Mouse (Mus musculus) G1E-ER4 (cell line): ENCODE data around the gene Tcea3. TPM values are rescaled to one million over a fixed set of nuclear protein-coding genes. Genes with fewer than 3 reads are reported as not detected.

ENCODE experiments used
- GATA1 ChIP-seq: IDR thresholded peaks from one replicate; pipeline ENCODE4 v1.8.0; 2012; ENCODE audit warnings: low read length, inconsistent platforms
- polyA plus RNA-seq: library from polyadenylated mRNA; stranded (reverse); fragments of >175 nt; gene quantifications from 2 replicates; pipeline ENCODE4 v1.2.3, GENCODE M21; 2012

The Tcea3 gene
- polyA plus RNA-seq, result 0.14 and 0.36 TPM in 2 replicates

- no peak for TF ChIP-seq GATA1
These were observed at the start of gene Tcea3 for GRCm38 (mm10) chr4:136247729-136248463. Gene Tcea3, plus strand, starts transcription at chr4:136247729.

GRCm38 (mm10) chr4:136198846-136199245 is 48.7 kb upstream of the Tcea3 start:
- no peak for TF ChIP-seq GATA1

- no peak for TF ChIP-seq GATA1
These were observed 47.8 kb upstream of the Tcea3 start for GRCm38 (mm10) chr4:136199562-136200292.

DNA sequence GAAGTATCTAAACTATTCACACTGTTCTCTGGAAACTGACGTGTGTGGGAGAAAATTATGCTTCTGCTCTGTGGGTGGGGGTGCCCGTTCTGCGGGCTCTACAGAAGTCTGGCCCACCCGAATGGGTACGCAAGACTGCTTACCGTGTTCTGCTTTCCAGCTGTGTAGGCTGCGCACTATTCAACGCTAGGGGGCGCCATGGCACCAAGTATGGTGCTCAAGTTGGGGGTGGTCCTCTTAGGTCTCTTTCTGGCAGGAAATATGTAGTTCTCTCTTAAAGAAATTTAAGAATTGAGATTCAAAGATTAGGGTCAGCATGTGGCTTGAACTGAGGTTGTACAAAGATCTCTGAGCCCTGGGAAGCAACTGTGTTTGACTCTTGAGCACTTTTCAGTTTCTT is 45.0 kb upstream of the Tcea3 start:
- TF ChIP-seq GATA1, result no peak

DNA sequence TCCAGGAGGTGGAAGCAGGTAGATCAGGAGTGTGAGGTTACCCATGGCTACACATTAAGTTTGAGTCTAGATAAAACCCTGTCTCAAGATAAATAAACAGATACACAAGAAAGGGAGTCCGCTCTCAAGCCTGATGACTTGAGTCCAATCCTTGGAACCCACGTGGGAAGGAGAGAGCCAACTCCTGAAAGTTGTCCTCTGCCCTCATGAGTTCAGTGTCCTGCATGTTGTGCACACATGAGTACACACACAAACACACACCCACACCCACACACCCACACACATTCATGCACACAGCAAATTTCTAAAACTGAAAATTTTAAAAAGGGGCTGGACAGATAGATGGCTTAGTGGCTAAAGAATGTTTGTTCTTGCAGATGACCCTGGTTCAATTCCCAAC is 42.8 kb upstream of the Tcea3 start:
- no peak for TF ChIP-seq GATA1

DNA sequence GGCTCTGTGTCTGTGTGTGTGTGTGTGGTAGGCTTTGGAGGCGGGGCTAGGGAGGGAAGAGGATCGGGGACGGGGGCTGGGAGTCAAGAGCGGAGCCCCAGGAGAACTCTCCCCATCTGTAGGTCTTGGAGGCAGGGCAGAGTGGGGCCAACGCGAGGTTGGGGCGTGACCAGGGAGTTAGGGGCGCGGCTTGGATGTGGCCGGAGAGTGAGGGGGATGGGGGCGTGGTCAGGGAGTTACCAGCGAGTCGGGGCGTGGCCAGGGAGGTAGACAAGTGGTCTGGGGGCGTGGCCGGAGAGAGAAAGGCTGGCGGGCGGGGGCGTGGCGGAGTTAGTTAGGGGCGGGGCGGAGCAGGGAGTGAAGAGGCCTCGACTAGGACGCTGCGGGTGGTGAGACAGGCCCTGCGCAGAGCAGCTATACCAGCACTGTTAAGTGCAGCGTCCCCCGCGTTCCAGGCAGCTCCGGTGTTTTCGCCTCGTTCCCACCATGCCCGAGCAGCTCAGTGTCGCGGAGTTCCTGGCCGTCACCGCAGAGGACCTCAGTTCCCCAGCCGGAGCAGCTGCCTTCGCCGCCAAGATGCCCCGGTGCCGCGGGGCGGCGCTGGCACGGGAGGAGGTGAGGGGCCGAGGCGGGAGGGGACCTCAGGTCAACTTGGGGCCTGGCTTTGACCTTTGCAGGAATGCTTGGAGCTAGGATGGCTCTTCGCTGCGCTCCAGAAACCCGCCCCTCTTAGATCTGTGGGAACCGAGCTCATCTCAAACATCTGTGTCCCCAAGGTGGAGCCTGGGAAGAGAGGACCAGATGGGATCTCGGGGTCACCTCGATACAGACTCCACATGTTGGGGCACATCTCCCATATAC is 41.3 kb upstream of the Tcea3 start, which contains the start of gene Asap3:
TSS of gene Asap3 (plus strand) at position 333 of the 861 bp plus-strand sequence.
- TF ChIP-seq GATA1, result no peak

DNA sequence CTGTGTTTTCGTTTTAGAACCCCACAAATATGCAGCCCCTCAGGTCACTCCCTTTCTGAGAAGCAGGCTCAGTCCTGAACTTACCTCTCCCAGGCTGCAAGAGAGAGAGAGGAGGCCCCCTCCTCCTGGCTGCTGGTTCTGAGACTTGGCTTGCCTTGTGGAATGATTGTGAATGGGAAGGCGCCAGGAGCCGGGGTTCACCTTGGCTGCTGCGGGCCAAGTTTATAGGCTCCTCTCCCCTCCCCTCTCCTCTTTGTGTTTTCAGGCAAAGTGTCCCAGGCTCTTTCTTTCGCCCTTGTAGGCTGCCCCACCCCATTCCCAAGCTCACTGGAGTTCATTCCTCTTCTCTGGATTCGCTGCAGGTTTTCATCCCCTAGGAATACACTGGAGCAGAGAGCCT is 40.6 kb upstream of the Tcea3 start:
- TF ChIP-seq GATA1, result no peak

GRCm38 (mm10) chr4:136210931-136211330 is 36.6 kb upstream of the Tcea3 start:
- no peak for TF ChIP-seq GATA1

DNA sequence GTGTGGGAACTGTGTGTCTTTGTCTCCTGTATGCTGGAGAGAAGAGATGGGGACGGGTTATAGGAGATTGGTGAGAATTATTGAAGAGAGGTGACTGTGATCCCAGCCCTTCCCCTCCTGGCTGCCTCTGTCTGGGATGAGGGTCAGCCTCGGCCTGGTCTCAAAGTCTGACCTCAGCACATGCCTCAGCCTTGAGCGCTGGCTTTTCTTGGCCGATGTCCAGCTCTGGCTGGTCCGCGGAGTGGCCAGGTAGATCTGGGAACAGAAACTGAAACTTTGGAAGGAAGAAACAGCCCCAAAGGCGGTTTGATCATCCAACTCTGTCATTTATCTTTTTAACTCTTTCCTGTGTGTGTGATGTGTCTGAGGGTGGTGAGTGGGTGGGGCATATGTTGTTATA is 33.9 kb upstream of the Tcea3 start:
- no peak for TF ChIP-seq GATA1

DNA sequence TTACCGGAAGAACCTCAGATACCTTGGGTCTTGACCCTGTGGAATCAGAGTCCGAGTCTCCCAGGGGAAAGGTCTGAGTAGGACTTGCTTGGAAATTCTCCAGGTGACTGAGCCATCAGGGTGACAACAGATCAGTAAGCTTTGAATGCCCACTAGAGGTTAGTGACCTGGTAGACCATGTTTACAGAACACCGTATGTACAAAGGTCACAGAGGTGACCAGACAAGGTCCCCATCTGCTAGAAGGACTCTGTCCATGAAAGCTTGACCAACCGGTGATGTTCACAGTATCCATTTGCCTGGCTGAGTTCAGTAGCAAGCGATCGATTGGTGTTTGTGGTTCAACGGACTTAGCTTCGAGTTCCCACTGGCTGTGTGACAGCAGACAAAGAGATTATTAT is 32.7 kb upstream of the Tcea3 start:
- TF ChIP-seq GATA1, result no peak

- no peak for TF ChIP-seq GATA1
These were observed 32.0 kb upstream of the Tcea3 start for GRCm38 (mm10) chr4:136215576-136215975.

- TF ChIP-seq GATA1, result no peak
These were observed 30.5 kb upstream of the Tcea3 start for GRCm38 (mm10) chr4:136217063-136217462.

DNA sequence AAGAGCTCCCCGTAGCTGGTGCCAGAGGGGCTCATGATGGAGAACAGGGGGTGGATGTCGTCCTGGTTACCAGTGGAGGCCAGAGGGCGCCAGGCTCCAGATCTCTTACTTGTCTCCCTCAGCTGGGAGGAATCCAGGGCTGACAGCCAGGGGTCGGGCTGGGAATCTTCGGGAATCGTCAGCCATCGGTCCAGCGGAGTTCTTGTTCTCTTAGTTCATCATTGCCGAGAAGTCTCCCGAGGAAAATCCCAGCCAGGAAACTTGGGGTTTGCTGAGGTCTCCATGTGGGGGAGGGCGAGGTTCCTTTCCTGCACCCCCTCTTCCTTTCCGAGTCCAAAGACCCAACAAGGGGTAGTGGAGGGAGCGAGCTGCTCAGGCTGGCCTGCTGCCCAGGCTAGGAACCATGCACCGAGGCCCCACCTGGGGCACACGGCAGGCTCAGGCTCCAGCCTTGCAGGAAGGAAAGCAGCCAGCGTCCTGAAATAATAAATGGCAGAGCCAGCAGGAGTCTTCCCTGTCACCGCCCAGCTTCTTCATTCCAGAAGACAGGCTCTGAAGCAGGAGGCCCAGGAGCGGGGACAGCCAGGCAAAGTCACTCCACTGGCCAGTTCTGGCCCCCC is 28.8 kb upstream of the Tcea3 start:
- TF ChIP-seq GATA1, result no peak

- no peak for TF ChIP-seq GATA1
These were observed 27.3 kb upstream of the Tcea3 start for GRCm38 (mm10) chr4:136220133-136220775.

DNA sequence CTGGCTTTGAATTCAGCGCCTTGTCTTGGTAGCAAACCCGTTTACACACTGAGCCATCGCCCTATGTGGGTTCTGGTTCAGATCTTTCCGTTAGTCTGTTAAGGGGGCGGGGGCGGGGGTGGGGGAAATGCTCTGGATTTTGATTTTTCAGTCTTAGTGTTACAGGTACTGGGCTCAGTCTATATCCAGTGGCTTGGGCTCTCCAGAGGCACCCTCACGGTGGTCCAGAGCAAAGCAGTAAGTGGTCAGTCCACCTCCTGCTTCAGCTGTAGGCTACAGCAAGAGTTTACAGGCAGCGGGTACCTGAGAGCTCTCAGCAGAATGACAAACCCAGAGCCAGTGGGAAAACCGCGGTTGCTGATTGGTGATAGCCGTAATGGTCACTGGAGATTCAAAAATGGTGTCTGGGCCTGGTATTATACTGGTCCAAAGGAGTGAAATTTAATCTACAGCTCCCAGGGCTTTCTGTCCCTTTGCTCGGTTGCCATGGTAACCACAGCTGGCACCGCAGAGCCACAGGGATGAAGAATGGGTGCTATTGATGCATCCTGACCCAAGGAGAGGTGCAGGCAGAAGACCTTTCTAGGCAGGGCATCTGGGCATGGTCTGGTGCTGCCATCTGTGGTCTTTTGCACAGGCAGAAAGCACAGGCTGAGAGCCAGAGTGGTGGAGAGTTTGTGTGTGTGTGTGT is 23.8 kb upstream of the Tcea3 start:
- TF ChIP-seq GATA1, result no peak

GRCm38 (mm10) chr4:136224240-136224559 is 23.3 kb upstream of the Tcea3 start:
- TF ChIP-seq GATA1, result no peak
